Mouse (Mus musculus) forelimb bud, embryonic 11.5 days (tissue): ENCODE measurements at regions not wholly inside any gene's neighbourhood (a gene's known extent, or its start where the extent isn't known, plus 50 kb on each side); places are given as distances from the start of the nearest gene placed in this dataset.

Experiments used
- DNase-seq: peaks from one replicate; pipeline ENCODE4 v3.0.0-alpha.2; 2012; ENCODE audit warnings: low read depth, low spot score

- peak; percentile 80 for DNase-seq
These were observed 79.1 kb upstream of the Elac2 start for GRCm38 (mm10) chr11:64899587-64900278.

- DNase-seq: peak; percentile 76
These were observed 62.1 kb upstream of the Elac2 start for GRCm38 (mm10) chr11:64916783-64917182.

GRCm38 (mm10) chr11:64917301-64917700, 61.5 kb upstream of the Elac2 start:
- no peak for DNase-seq

- no peak for DNase-seq
These were observed 53.8 kb upstream of the Elac2 start for GRCm38 (mm10) chr11:64924989-64925388.

GRCm38 (mm10) chr11:64925970-64926369, 52.9 kb upstream of the Elac2 start:
- DNase-seq: no peak
